Mouse (Mus musculus): ENCODE data around the gene Chst11. TPM values are rescaled to one million over a fixed set of nuclear protein-coding genes. Genes with fewer than 3 reads are reported as not detected.

Chst11 gene
- polyA plus RNA-seq, 1 experiment, result 5.2 TPM

DNA sequence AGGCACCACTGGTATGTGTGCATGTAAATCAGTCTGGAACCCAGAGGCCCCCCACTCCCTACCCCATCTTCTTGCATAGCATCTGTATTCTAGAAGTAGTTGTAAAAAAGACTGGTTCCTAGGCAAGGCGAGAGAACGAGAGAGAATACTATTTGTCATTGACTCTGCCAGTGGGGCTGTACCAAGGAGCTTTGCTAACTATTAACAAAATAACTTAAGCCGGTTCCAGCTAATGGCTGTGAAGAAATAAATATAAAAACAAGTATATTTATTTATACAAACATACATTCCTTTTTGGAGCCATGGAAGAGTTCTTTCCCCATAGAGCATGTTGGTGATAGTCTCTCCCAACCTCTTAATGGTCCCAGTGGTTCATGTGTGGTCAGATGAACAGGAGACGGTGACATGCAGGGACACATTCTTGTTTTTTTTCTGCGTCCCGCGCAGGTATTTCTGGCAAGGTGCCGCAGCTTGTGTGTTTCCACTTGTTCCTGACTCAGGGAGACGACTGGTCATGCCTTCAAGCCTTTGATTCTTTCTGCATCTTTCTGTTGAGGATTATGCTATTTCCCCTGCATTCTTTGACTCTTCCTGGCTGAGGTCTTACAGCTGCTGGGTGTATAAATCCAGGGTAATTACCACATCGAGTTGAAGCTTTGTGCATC, 68.7 kb downstream of the Chst11 start:
- Histone ChIP-seq H3K4me1 (ENCODE audit: control insufficient read depth, insufficient read depth, low read length) (no peaks in the 10 kb centered on the region), H3K27ac (ENCODE audit: insufficient read depth, low read length) (no peak overlapping the region), H3K27me3 (ENCODE audit: control insufficient read depth, insufficient read depth, low read length, poor library complexity, severe bottlenecking) (no peaks in the 10 kb centered on the region), H3K36me3 (ENCODE audit: control insufficient read depth, insufficient read depth, low read length, poor library complexity, severe bottlenecking) (no peaks in the 10 kb centered on the region), H3K9ac (ENCODE audit: low read depth, poor library complexity, severe bottlenecking) (no peak overlapping the region), H3K4me3 (ENCODE audit: low read depth, low read length) (no peak overlapping the region), H3K9me3 (replicated peaks; ENCODE audit: control insufficient read depth, insufficient read depth, low read length, poor library complexity, severe bottlenecking) (peaks cover 4% of the 10 kb centered on the region; the same call in 1 of the 2 replicates)
- TF ChIP-seq CTCF (IDR thresholded peaks at IDR 0.05; ENCODE audit: low read depth, low read length) (no peak), EP300 (IDR thresholded peaks at IDR 0.05; ENCODE audit: insufficient read depth, low read depth, low read length) (no peak), POLR2A (IDR thresholded peaks at IDR 0.05; ENCODE audit: insufficient read depth, low read length) (no peak)

DNA sequence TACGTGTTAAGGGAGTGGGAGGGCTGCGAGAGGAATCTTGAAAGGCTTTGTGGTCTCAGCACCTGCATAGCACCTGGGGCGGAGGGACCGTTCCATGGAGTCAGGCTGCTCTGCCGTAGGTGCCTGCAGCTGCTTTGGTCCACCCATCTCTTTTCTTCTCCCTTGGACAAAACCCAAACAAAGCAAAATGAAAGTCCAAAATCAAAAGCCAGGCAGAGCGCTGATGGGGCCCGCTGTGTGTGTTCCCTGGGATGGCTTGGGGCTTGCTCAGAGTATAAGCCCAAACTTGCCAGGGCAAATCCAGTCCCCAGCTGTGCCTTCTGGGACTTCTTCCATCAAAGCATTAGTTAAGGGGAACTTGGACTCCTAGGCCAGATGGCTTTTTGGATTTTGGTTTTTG, 71.0 kb downstream of the Chst11 start:
- no peak overlapping the region for H3K4me3 ChIP-seq (ENCODE audit: low read depth, low read length)
- H3K27ac ChIP-seq (ENCODE audit: insufficient read depth, low read length), result no peak overlapping the region
- no peaks in the 10 kb centered on the region for H3K4me1 ChIP-seq (ENCODE audit: control insufficient read depth, insufficient read depth, low read length)
- H3K9ac ChIP-seq (ENCODE audit: low read depth, poor library complexity, severe bottlenecking), result no peak overlapping the region
- no peaks in the 10 kb centered on the region for H3K36me3 ChIP-seq (ENCODE audit: control insufficient read depth, insufficient read depth, low read length, poor library complexity, severe bottlenecking)
- H3K27me3 ChIP-seq (ENCODE audit: control insufficient read depth, insufficient read depth, low read length, poor library complexity, severe bottlenecking), result no peaks in the 10 kb centered on the region
- TF ChIP-seq POLR2A (IDR thresholded peaks at IDR 0.05; ENCODE audit: insufficient read depth, low read length) (no peak), CTCF (IDR thresholded peaks at IDR 0.05; ENCODE audit: low read depth, low read length) (no peak), EP300 (IDR thresholded peaks at IDR 0.05; ENCODE audit: insufficient read depth, low read depth, low read length) (peak; percentile 43; the same call in 1 of the 2 replicates)
- peaks cover 4% of the 10 kb centered on the region; the same call in 1 of the 2 replicates for H3K9me3 ChIP-seq (replicated peaks; ENCODE audit: control insufficient read depth, insufficient read depth, low read length, poor library complexity, severe bottlenecking)

DNA sequence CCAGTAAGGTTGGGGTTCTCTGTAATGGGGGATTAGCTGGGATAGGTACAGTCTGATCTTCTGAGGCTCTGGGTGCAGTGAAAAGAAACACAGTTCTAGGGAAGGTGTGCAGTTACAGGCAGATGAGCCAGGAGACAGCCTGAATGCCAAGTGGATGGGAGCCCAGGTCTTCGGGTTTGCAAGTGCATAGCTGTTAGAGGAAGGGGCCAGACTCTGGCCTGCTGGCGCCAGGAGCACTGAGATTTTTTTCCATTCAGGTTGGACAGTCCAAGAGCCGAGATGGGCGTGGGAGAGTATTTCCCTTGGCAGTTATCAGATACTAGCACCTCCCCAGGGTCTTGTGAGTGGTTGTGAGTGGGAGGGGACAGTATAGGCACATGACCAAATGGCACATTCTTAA, 71.6 kb downstream of the Chst11 start:
- H3K4me3 ChIP-seq (ENCODE audit: low read depth, low read length), result no peak overlapping the region
- no peak for TF ChIP-seq CTCF (IDR thresholded peaks at IDR 0.05; ENCODE audit: low read depth, low read length)
- no peak for TF ChIP-seq EP300 (IDR thresholded peaks at IDR 0.05; ENCODE audit: insufficient read depth, low read depth, low read length)
- TF ChIP-seq POLR2A (IDR thresholded peaks at IDR 0.05; ENCODE audit: insufficient read depth, low read length), result no peak
- no peaks in the 10 kb centered on the region for H3K27me3 ChIP-seq (ENCODE audit: control insufficient read depth, insufficient read depth, low read length, poor library complexity, severe bottlenecking)
- H3K36me3 ChIP-seq (ENCODE audit: control insufficient read depth, insufficient read depth, low read length, poor library complexity, severe bottlenecking), result no peaks in the 10 kb centered on the region
- peaks cover 4% of the 10 kb centered on the region; the same call in 1 of the 2 replicates for H3K9me3 ChIP-seq (replicated peaks; ENCODE audit: control insufficient read depth, insufficient read depth, low read length, poor library complexity, severe bottlenecking)
- H3K27ac ChIP-seq (ENCODE audit: insufficient read depth, low read length), result no peak overlapping the region
- H3K4me1 ChIP-seq (ENCODE audit: control insufficient read depth, insufficient read depth, low read length), result no peaks in the 10 kb centered on the region
- H3K9ac ChIP-seq (ENCODE audit: low read depth, poor library complexity, severe bottlenecking), result no peak overlapping the region

DNA sequence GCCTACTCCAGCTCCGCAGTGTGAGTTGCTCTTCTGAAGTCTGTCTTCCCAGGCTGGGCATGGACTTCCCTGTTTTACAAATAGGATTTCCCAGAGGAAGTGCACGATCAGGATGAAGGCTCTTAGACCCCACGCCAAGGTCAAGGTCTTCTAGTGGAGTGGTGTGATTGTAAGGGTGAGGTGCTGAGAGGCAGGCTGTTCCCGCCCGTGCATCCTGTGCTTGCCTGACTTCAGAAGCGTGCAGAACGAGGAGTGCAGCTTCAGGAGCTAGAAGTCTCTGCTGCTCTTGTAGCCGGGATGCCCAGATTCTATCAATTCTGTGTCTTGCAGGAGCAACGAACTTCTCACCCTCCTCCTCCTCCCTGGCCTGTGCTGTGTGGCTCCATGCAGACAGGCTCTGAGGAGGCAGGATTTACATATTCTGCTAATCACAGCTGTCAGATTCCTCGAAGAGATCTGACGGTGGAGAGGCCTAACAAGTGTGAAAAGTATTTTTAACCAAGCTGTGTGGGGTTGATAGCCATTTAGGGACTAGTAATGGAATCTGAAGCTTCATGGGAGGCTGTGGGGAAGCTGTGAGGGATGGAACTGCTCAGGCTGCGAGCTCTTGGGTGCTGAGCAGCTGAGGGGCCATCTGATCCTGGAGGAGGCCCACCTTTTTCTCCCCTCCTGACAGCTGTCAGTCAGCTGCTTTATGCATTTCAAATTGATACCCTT, 74.9 kb downstream of the Chst11 start:
- Histone ChIP-seq H3K27me3 (ENCODE audit: control insufficient read depth, insufficient read depth, low read length, poor library complexity, severe bottlenecking) (no peaks in the 10 kb centered on the region), H3K9ac (ENCODE audit: low read depth, poor library complexity, severe bottlenecking) (no peak overlapping the region), H3K4me1 (ENCODE audit: control insufficient read depth, insufficient read depth, low read length) (no peaks in the 10 kb centered on the region), H3K36me3 (ENCODE audit: control insufficient read depth, insufficient read depth, low read length, poor library complexity, severe bottlenecking) (no peaks in the 10 kb centered on the region), H3K27ac (ENCODE audit: insufficient read depth, low read length) (no peak overlapping the region), H3K4me3 (ENCODE audit: low read depth, low read length) (no peak overlapping the region), H3K9me3 (replicated peaks; ENCODE audit: control insufficient read depth, insufficient read depth, low read length, poor library complexity, severe bottlenecking) (peaks cover 4% of the 10 kb centered on the region; the same call in 1 of the 2 replicates)
- TF ChIP-seq EP300 (IDR thresholded peaks at IDR 0.05; ENCODE audit: insufficient read depth, low read depth, low read length) (no peak), POLR2A (IDR thresholded peaks at IDR 0.05; ENCODE audit: insufficient read depth, low read length) (no peak), CTCF (IDR thresholded peaks at IDR 0.05; ENCODE audit: low read depth, low read length) (no peak)

DNA sequence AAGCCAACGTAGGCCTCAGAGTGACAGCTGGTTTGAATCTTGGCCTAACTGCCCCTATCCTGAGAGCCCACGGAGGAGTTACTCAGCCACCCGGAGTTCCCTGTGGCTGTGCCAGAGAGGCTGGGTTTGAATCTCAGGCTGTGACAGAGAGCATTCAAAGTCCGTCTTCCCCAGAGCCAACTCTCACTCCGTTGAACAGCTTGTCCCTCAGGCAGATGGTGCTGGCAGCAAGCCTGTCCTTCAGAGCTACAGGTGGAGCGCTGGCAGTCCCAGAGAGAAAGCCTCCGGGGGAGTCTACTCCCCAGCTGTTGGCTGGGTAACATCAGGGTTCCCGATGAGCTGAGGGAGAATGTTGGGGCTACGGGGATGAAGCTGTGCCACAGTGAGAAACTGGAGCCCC, 77.0 kb downstream of the Chst11 start:
- no peaks in the 10 kb centered on the region for H3K36me3 ChIP-seq (ENCODE audit: control insufficient read depth, insufficient read depth, low read length, poor library complexity, severe bottlenecking)
- no peak overlapping the region for H3K4me3 ChIP-seq (ENCODE audit: low read depth, low read length)
- H3K9ac ChIP-seq (ENCODE audit: low read depth, poor library complexity, severe bottlenecking), result no peak overlapping the region
- no peak overlapping the region for H3K27ac ChIP-seq (ENCODE audit: insufficient read depth, low read length)
- no peak for TF ChIP-seq POLR2A (IDR thresholded peaks at IDR 0.05; ENCODE audit: insufficient read depth, low read length)
- TF ChIP-seq CTCF (IDR thresholded peaks at IDR 0.05; ENCODE audit: low read depth, low read length), result no peak
- TF ChIP-seq EP300 (IDR thresholded peaks at IDR 0.05; ENCODE audit: insufficient read depth, low read depth, low read length), result no peak
- H3K9me3 ChIP-seq (replicated peaks; ENCODE audit: control insufficient read depth, insufficient read depth, low read length, poor library complexity, severe bottlenecking), result peaks cover 4% of the 10 kb centered on the region; the same call in 1 of the 2 replicates
- no peaks in the 10 kb centered on the region for H3K4me1 ChIP-seq (ENCODE audit: control insufficient read depth, insufficient read depth, low read length)
- H3K27me3 ChIP-seq (ENCODE audit: control insufficient read depth, insufficient read depth, low read length, poor library complexity, severe bottlenecking), result no peaks in the 10 kb centered on the region

DNA sequence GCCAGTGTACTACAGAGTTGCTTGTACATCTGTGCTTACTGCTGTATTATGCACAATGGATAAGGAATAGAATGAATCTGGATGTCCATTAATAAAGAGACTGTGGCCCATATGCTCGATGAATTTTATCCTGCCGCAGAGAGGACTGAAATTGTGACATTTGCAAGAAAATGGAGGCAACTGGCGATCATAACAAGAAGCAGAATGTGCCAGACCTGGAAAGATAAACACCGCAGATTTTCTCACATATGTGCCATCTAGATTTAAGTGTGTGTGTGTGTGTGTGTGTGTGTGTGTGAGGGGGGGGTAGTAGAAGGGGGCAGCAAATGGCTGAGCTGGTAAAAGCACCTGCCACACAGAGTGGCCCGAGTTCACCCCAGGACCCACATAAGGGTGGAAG, 79.5 kb downstream of the Chst11 start:
- H3K9me3 ChIP-seq (replicated peaks; ENCODE audit: control insufficient read depth, insufficient read depth, low read length, poor library complexity, severe bottlenecking), result no peaks in the 10 kb centered on the region
- H3K27me3 ChIP-seq (ENCODE audit: control insufficient read depth, insufficient read depth, low read length, poor library complexity, severe bottlenecking), result no peaks in the 10 kb centered on the region
- no peaks in the 10 kb centered on the region for H3K4me1 ChIP-seq (ENCODE audit: control insufficient read depth, insufficient read depth, low read length)
- no peak overlapping the region for H3K4me3 ChIP-seq (ENCODE audit: low read depth, low read length)
- no peak overlapping the region for H3K9ac ChIP-seq (ENCODE audit: low read depth, poor library complexity, severe bottlenecking)
- no peak overlapping the region for H3K27ac ChIP-seq (ENCODE audit: insufficient read depth, low read length)
- TF ChIP-seq EP300 (IDR thresholded peaks at IDR 0.05; ENCODE audit: insufficient read depth, low read depth, low read length), result no peak
- H3K36me3 ChIP-seq (ENCODE audit: control insufficient read depth, insufficient read depth, low read length, poor library complexity, severe bottlenecking), result no peaks in the 10 kb centered on the region

Measured in ES-Bruce4 (cell line).